Mouse (Mus musculus) layer of hippocampus, adult 2 months (tissue): ENCODE measurements around the gene Unkl. TPM values are rescaled to one million over a fixed set of nuclear protein-coding genes. Genes with fewer than 3 reads are reported as not detected.

Source experiments
- DNase-seq, 2 experiments: peaks; one replicate each; pipeline ENCODE4 v3.0.0; 2022; ENCODE audit warnings: low spot score in 2 of 2
- H3K27ac ChIP-seq: fragments of 200-600 bp; 2 replicates; pipeline ENCODE4 v1.8.1; 2022
- H3K4me3 ChIP-seq: fragments of 200-600 bp; 2 replicates; pipeline ENCODE4 v1.8.1; 2022; ENCODE audit warnings: mild to moderate bottlenecking
- CTCF ChIP-seq: fragments of 200-600 bp; conservative IDR thresholded peaks from 2 replicates; pipeline ENCODE4 v1.8.1; 2022; ENCODE audit warnings: antibody characterized with exemption, mild to moderate bottlenecking, moderate library complexity
- microRNA-seq, 2 experiments: library from miRNA; unstranded; fragments of <30 nt; microRNA quantifications; one replicate each; pipeline ENCODE4 v1.2.0; 2021
- total RNA-seq, 2 experiments: library from RNA; stranded (reverse); gene quantifications; 2 replicates each; pipeline ENCODE4 v1.2.3; 2021

The Unkl gene
- total RNA-seq, 2 experiments from 2014 or later: 36.4 to 40.6 TPM

GRCm38 (mm10) chr17:25275833-25276232, 87.6 kb downstream of the Unkl start:
- DNase-seq: no peak
- Histone ChIP-seq H3K4me3 (no peak overlapping the region), H3K27ac (no peak overlapping the region)
- no peak for TF ChIP-seq CTCF

- Histone ChIP-seq H3K4me3 (no peak overlapping the region), H3K27ac (no peak overlapping the region)
- DNase-seq: no peak
- no peak for TF ChIP-seq CTCF
These were observed 93.9 kb downstream of the Unkl start for GRCm38 (mm10) chr17:25282133-25282532.

Small RNA genes within 50 kb of the gene (microRNA-seq; reads per million reads assigned to microRNA genes)
- gene Mir3547: 18.2 to 22.6 reads per million in 2 experiments

Other genes starting within 250 kb of the Unkl start
- gene Jpt2, start 227.7 kb upstream of the Unkl start, total RNA-seq: 1 to 10 TPM; 4.4 to 6.1 TPM
- 10 to 100 TPM; 25.2 to 30.7 TPM for gene Cramp1l, start 172.6 kb upstream of the Unkl start, total RNA-seq
- 10 to 100 TPM; 23.5 to 25.0 TPM for gene Ift140, start 172.3 kb upstream of the Unkl start, total RNA-seq
- gene Tmem204, start 104.8 kb upstream of the Unkl start, total RNA-seq: 1 to 10 TPM; 8.2 to 8.8 TPM
- 10 to 100 TPM; 36.9 to 42.8 TPM for gene Telo2, start 72.4 kb upstream of the Unkl start, total RNA-seq
- gene Ptx4, start 67.6 kb upstream of the Unkl start, total RNA-seq: 1 to 10 TPM; 2.6 to 2.8 TPM
- 10 to 100 TPM; 53.5 to 55.7 TPM for gene Clcn7, start 55.0 kb upstream of the Unkl start, total RNA-seq
- gene Ccdc154, start 25.9 kb upstream of the Unkl start, total RNA-seq: under 1 TPM in 1 of 2 experiments, not detected in 1; 0.28 TPM
- not detected for gene Gm38655, start 12.9 kb upstream of the Unkl start, total RNA-seq
- 10 to 100 TPM; 20.4 to 22.0 TPM for gene BC003965, start 3.8 kb upstream of the Unkl start, total RNA-seq
- gene Gnptg, start 51.7 kb downstream of the Unkl start, total RNA-seq: 10 to 100 TPM; 73.7 to 77.4 TPM
- gene Tsr3, start 51.8 kb downstream of the Unkl start, total RNA-seq: 10 to 100 TPM; 25.0 to 26.2 TPM
- 10 to 100 TPM in 1 of 2 experiments, 1 to 10 TPM in 1; 9.9 to 10.5 TPM for gene Baiap3, start 68.0 kb downstream of the Unkl start, total RNA-seq
- gene Ube2i, start 86.2 kb downstream of the Unkl start, total RNA-seq: 100 to 1,000 TPM; 229 to 239 TPM
- not detected for gene Prss34, start 110.0 kb downstream of the Unkl start, total RNA-seq
- not detected for gene Prss28, start 120.2 kb downstream of the Unkl start, total RNA-seq
- not detected for gene Prss29, start 130.3 kb downstream of the Unkl start, total RNA-seq
- not detected for gene Tpsab1, start 157.2 kb downstream of the Unkl start, total RNA-seq
- under 1 TPM in 1 of 2 experiments, not detected in 1; 0.82 TPM for gene Tpsb2, start 177.9 kb downstream of the Unkl start, total RNA-seq
- not detected for gene Tpsg1, start 180.9 kb downstream of the Unkl start, total RNA-seq
- 100 to 1,000 TPM; 121 to 142 TPM for gene Cacna1h, start 245.4 kb downstream of the Unkl start, total RNA-seq